Mouse (Mus musculus) C2C12 (cell line): ENCODE measurements around the gene Rtraf.

Experiments used
- CEBPB ChIP-seq: IDR thresholded peaks from one replicate; pipeline ENCODE4 v1.6.1; 2011; ENCODE audit warnings: low read depth, mild to moderate bottlenecking, control low read depth, moderate library complexity
- CTCF ChIP-seq: IDR thresholded peaks from one replicate; pipeline ENCODE4 v1.5.1; 2011; ENCODE audit not compliant: control insufficient read depth, insufficient read depth, insufficient read length
- FOSL1 ChIP-seq: IDR thresholded peaks from one replicate; pipeline ENCODE4 v1.8.0; 2011; ENCODE audit warnings: mild to moderate bottlenecking, low read length; ENCODE audit not compliant: poor library complexity, insufficient read depth, severe bottlenecking
- MAX ChIP-seq: IDR thresholded peaks from one replicate; pipeline ENCODE4 v1.6.1; 2011; ENCODE audit warnings: mild to moderate bottlenecking, control low read depth
- USF1 ChIP-seq: IDR thresholded peaks from one replicate; pipeline ENCODE4 v1.6.1; 2011; ENCODE audit warnings: low read depth, mild to moderate bottlenecking, control low read depth, moderate library complexity

- TF ChIP-seq FOSL1 (no peak), USF1 (no peak), MAX (no peak), CTCF (no peak), CEBPB (no peak)
Observed at GRCm38 (mm10) chr14:19803623-19804022, 20.0 kb downstream of the Rtraf start.
